Comparison of ENCODE assay signal across 9 mouse cellular contexts in genomic region chr4:57782549-57783390, GRCm38 (mm10).
DNase-seq lines count a peak whose midpoint lies in the region; ATAC-seq and TF ChIP-seq lines count a peak whose summit lies in the region.
"Had no signal": no experiment of that assay in that cellular context is flagged by ENCODE, and none has a peak within 500 bp of the region (broad histone marks: within the 10 kb centered on the region; RNA-seq: fewer than 3 reads in every experiment).

No protein-coding gene starts in this region.

- H3K36me3 ChIP-seq in embryonic facial prominence, embryonic 15.5 days = no peaks in the 10 kb centered on the region
- H3K36me3 ChIP-seq in hindbrain, postnatal 0 days (ENCODE audit: insufficient read depth, low read length) = no peaks in the 10 kb centered on the region

- ATAC-seq in embryonic facial prominence, embryonic 15.5 days (ENCODE audit: insufficient number of reproducible peaks, low FRiP score, low TSS enrichment, low read depth) = no peak
- ATAC-seq in hindbrain, postnatal 0 days = peak; percentile 76

- peak overlapping the region; percentile 84 for H3K4me2 ChIP-seq in embryonic facial prominence, embryonic 15.5 days (replicated peaks)
- H3K4me2 ChIP-seq in hindbrain, postnatal 0 days (ENCODE audit: low read depth, low read length) = peak overlapping the region; percentile 88

- H3K27ac ChIP-seq in embryonic facial prominence, embryonic 15.5 days (replicated peaks) = no peak overlapping the region
- H3K27ac ChIP-seq in hindbrain, postnatal 0 days = no peak overlapping the region

- H3K9me3 ChIP-seq in embryonic facial prominence, embryonic 15.5 days (replicated peaks) = no peaks in the 10 kb centered on the region
- no peaks in the 10 kb centered on the region for H3K9me3 ChIP-seq in hindbrain, postnatal 0 days (ENCODE audit: low read length)

- WGBS in embryonic facial prominence, embryonic 15.5 days = 11% methylated on average over 33 of the region's 33 CpGs
- 7% methylated on average over 33 of the region's 33 CpGs for WGBS in hindbrain, postnatal 0 days

- DNase-seq in adrenal gland, postnatal 10 days = peak; percentile 35
- no peak for DNase-seq in adrenal gland, adult 8-10 months
- DNase-seq in CD4-positive helper T cell, adult 2 months (ENCODE audit: low read depth, low spot score) = peak; percentile 24
- peak; percentile 46 for DNase-seq in hindbrain, postnatal 0 days (ENCODE audit: low spot score)
- DNase-seq in lung, postnatal 10 days = peak; percentile 27
- peak; percentile 28 to 36 for DNase-seq in spleen, postnatal 36 days (ENCODE audit: low spot score in 2 of 2)
- no peak for DNase-seq in layer of hippocampus, postnatal 14 days (ENCODE audit: low spot score in 2 of 2)

- peak overlapping the region; percentile 48 for H3K4me3 ChIP-seq in embryonic facial prominence, embryonic 15.5 days (replicated peaks)
- peak overlapping the region; percentile 44 for H3K4me3 ChIP-seq in hindbrain, postnatal 0 days (ENCODE audit: low read length)

- peaks cover 30% of the 10 kb centered on the region for H3K4me1 ChIP-seq in embryonic facial prominence, embryonic 15.5 days
- H3K4me1 ChIP-seq in hindbrain, postnatal 0 days (ENCODE audit: insufficient read depth, low read length) = peaks cover 15% of the 10 kb centered on the region; the same call in 1 of the 2 replicates

- no peaks in the 10 kb centered on the region for H3K27me3 ChIP-seq in embryonic facial prominence, embryonic 15.5 days
- no peaks in the 10 kb centered on the region for H3K27me3 ChIP-seq in hindbrain, postnatal 0 days (ENCODE audit: insufficient read depth, low read length)
- H3K27me3 ChIP-seq: CH12.LX had no signal

- H3K9ac ChIP-seq in embryonic facial prominence, embryonic 15.5 days = peak overlapping the region; percentile 37
- peak overlapping the region; percentile 36 for H3K9ac ChIP-seq in hindbrain, postnatal 0 days (replicated peaks; ENCODE audit: low read length)

- TF ChIP-seq CTCF in hindbrain, postnatal 0 days (IDR thresholded peaks at IDR 0.05; ENCODE audit: low read depth) = no peak

Comparison
In these comparisons a context has a peak if more than half of its experiments do, and no peak if none do; other contexts are left out.
1. DNase-seq: peak in adrenal gland, postnatal 10 days (single experiment), CD4-positive helper T cell, adult 2 months (single experiment), hindbrain, postnatal 0 days (single experiment), lung, postnatal 10 days (single experiment) and spleen, postnatal 36 days (2 of 2); none in adrenal gland, adult 8-10 months (single experiment) and layer of hippocampus, postnatal 14 days (0 of 2).